In genomic region chr2:84184288-84185015, GRCm38 (mm10) we compare ENCODE assay signal across 9 mouse cellular contexts.
A peak's percentile ranks its signal among the peaks of the same experiment; 100 is the strongest.
DNase-seq lines count a peak whose midpoint lies in the region; ATAC-seq lines count a peak whose summit lies in the region.
"Had no signal": no experiment of that assay in that cellular context is flagged by ENCODE, and none has a peak within 500 bp of the region (broad histone marks: within the 10 kb centered on the region; RNA-seq: fewer than 3 reads in every experiment).

No protein-coding gene starts in this region.

- H3K9ac ChIP-seq in forebrain, embryonic 14.5 days (ENCODE audit: low read length): no peak overlapping the region
- H3K9ac ChIP-seq in liver, embryonic 13.5 days: peak overlapping the region; percentile 7; the same call in 1 of the 2 replicates
- H3K9ac ChIP-seq in neural tube, embryonic 14.5 days (replicated peaks; ENCODE audit: low read depth, low read length): no peak overlapping the region
- H3K9ac ChIP-seq: limb, embryonic 13.5 days had no signal

- H3K36me3 ChIP-seq in forebrain, embryonic 14.5 days (ENCODE audit: control insufficient read depth, insufficient read depth, low read length): no peaks in the 10 kb centered on the region
- no peaks in the 10 kb centered on the region for H3K36me3 ChIP-seq in forebrain, embryonic 10.5 days (replicated peaks)
- no peaks in the 10 kb centered on the region for H3K36me3 ChIP-seq in liver, embryonic 13.5 days
- H3K36me3 ChIP-seq in neural tube, embryonic 14.5 days (ENCODE audit: control insufficient read depth, insufficient read depth, low read length): no peaks in the 10 kb centered on the region
- H3K36me3 ChIP-seq: limb, embryonic 13.5 days had no signal

- H3K27me3 ChIP-seq in forebrain, embryonic 14.5 days (replicated peaks; ENCODE audit: control insufficient read depth, insufficient read depth, low read length): no peaks in the 10 kb centered on the region
- no peaks in the 10 kb centered on the region for H3K27me3 ChIP-seq in forebrain, embryonic 10.5 days (ENCODE audit: poor library complexity, severe bottlenecking)
- no peaks in the 10 kb centered on the region for H3K27me3 ChIP-seq in liver, embryonic 13.5 days
- H3K27me3 ChIP-seq in neural tube, embryonic 14.5 days (ENCODE audit: control insufficient read depth, insufficient read depth, low read length): no peaks in the 10 kb centered on the region
- H3K27me3 ChIP-seq: limb, embryonic 13.5 days had no signal

- no peak overlapping the region for H3K4me2 ChIP-seq in forebrain, embryonic 14.5 days (ENCODE audit: low read length)
- peak overlapping the region; percentile 43 for H3K4me2 ChIP-seq in liver, embryonic 13.5 days
- H3K4me2 ChIP-seq in neural tube, embryonic 14.5 days (ENCODE audit: low read depth, low read length): no peak overlapping the region
- H3K4me2 ChIP-seq: limb, embryonic 13.5 days had no signal

- 63% methylated on average over 19 of the region's 19 CpGs for WGBS in forebrain, embryonic 14.5 days
- WGBS in forebrain, embryonic 10.5 days: 69% methylated on average over 19 of the region's 19 CpGs
- WGBS in liver, embryonic 13.5 days (ENCODE audit: insufficient replicate concordance): 23% methylated on average over 19 of the region's 19 CpGs
- WGBS in neural tube, embryonic 14.5 days: 71% methylated on average over 19 of the region's 19 CpGs

- no peak overlapping the region for H3K4me3 ChIP-seq in forebrain, embryonic 14.5 days (ENCODE audit: low read depth, low read length)
- no peak overlapping the region for H3K4me3 ChIP-seq in forebrain, embryonic 10.5 days
- H3K4me3 ChIP-seq in liver, embryonic 13.5 days (replicated peaks): peak overlapping the region; percentile 7
- no peak overlapping the region for H3K4me3 ChIP-seq in neural tube, embryonic 14.5 days (ENCODE audit: low read depth, low read length)
- H3K4me3 ChIP-seq: limb, embryonic 13.5 days had no signal

- no peaks in the 10 kb centered on the region for H3K4me1 ChIP-seq in forebrain, embryonic 14.5 days (ENCODE audit: control insufficient read depth, insufficient read depth, low read length)
- H3K4me1 ChIP-seq in forebrain, embryonic 10.5 days: peaks cover 24% of the 10 kb centered on the region
- peaks cover 5% of the 10 kb centered on the region; the same call in 1 of the 2 replicates for H3K4me1 ChIP-seq in liver, embryonic 13.5 days (replicated peaks)
- no peaks in the 10 kb centered on the region for H3K4me1 ChIP-seq in neural tube, embryonic 14.5 days (ENCODE audit: control insufficient read depth, insufficient read depth, low read length)

- intact Hi-C loops in heart, postnatal 10 days (cut with DNase I): loop anchor here (2.0 to 5.0 kb wide), 5 partner anchors 43 to 240 kb away; partner anchors contain the start of gene Calcrl

- no peak overlapping the region for H3K27ac ChIP-seq in forebrain, embryonic 14.5 days (ENCODE audit: low read depth, low read length)
- H3K27ac ChIP-seq in forebrain, embryonic 10.5 days: no peak overlapping the region
- H3K27ac ChIP-seq in liver, embryonic 13.5 days: 0 out of 2 replicates have a peak overlapping the region, but pooled peaks have one; percentile 4
- no peak overlapping the region for H3K27ac ChIP-seq in neural tube, embryonic 14.5 days (ENCODE audit: low read depth, low read length)
- H3K27ac ChIP-seq: limb, embryonic 13.5 days had no signal

- H3K9me3 ChIP-seq in forebrain, embryonic 14.5 days (replicated peaks; ENCODE audit: control insufficient read depth, low read length): no peaks in the 10 kb centered on the region
- H3K9me3 ChIP-seq in forebrain, embryonic 10.5 days: no peaks in the 10 kb centered on the region
- H3K9me3 ChIP-seq in liver, embryonic 13.5 days (replicated peaks): no peaks in the 10 kb centered on the region
- H3K9me3 ChIP-seq in neural tube, embryonic 14.5 days (ENCODE audit: control insufficient read depth, low read length): no peaks in the 10 kb centered on the region
- H3K9me3 ChIP-seq: limb, embryonic 13.5 days had no signal

- no peak for ATAC-seq in forebrain, embryonic 14.5 days
- ATAC-seq in liver, embryonic 13.5 days (ENCODE audit: low read depth): peak; percentile 66
- peak; percentile 46; the same call in 1 of the 2 replicates for ATAC-seq in neural tube, embryonic 14.5 days (ENCODE audit: low read depth)
- no peak for ATAC-seq in megakaryocyte progenitor cell, adult 5-6 weeks (replicated peaks; ENCODE audit: poor library complexity)
- ATAC-seq in erythroid progenitor cell, adult 5-6 weeks (replicated peaks; ENCODE audit: low FRiP score, poor library complexity, severe bottlenecking): no peak

- DNase-seq in forebrain, embryonic 14.5 days (ENCODE audit: low spot score): peak; percentile 4
- no peak for DNase-seq in forebrain, embryonic 10.5 days (ENCODE audit: extremely low spot score, low spot score)
- peak; percentile 51 to 56 for DNase-seq in heart, postnatal 10 days
- no peak for DNase-seq in liver, embryonic 13.5 days
- no peak for DNase-seq in spleen, adult 12 weeks (ENCODE audit: low spot score)

Comparison
In these comparisons a context has a peak if more than half of its experiments do, and no peak if none do; other contexts are left out.
1. DNase-seq: peak in forebrain, embryonic 14.5 days (single experiment) and heart, postnatal 10 days (2 of 2); none in forebrain, embryonic 10.5 days (single experiment), liver, embryonic 13.5 days (single experiment) and spleen, adult 12 weeks (single experiment).
2. ATAC-seq: peak in liver, embryonic 13.5 days (single experiment) and neural tube, embryonic 14.5 days (single experiment); none in forebrain, embryonic 14.5 days (single experiment), megakaryocyte progenitor cell, adult 5-6 weeks (single experiment) and erythroid progenitor cell, adult 5-6 weeks (single experiment).